Mouse (Mus musculus): ENCODE measurements around the gene Snx30. TPM values are rescaled to one million over a fixed set of nuclear protein-coding genes. Genes with fewer than 3 reads are reported as not detected.

The Snx30 gene
- 12.7 and 21.9 TPM in 2 replicates for total RNA-seq (2023)

GRCm38 (mm10) chr4:59805181-59805967, at the start of gene Snx30:
Gene Snx30, plus strand, starts transcription at chr4:59805840.

GRCm38 (mm10) chr4:59801489-59801888, 4.2 kb upstream of the Snx30 start, which contains the start of gene Inip:
Gene Inip, minus strand, starts transcription at chr4:59801589.

DNA sequence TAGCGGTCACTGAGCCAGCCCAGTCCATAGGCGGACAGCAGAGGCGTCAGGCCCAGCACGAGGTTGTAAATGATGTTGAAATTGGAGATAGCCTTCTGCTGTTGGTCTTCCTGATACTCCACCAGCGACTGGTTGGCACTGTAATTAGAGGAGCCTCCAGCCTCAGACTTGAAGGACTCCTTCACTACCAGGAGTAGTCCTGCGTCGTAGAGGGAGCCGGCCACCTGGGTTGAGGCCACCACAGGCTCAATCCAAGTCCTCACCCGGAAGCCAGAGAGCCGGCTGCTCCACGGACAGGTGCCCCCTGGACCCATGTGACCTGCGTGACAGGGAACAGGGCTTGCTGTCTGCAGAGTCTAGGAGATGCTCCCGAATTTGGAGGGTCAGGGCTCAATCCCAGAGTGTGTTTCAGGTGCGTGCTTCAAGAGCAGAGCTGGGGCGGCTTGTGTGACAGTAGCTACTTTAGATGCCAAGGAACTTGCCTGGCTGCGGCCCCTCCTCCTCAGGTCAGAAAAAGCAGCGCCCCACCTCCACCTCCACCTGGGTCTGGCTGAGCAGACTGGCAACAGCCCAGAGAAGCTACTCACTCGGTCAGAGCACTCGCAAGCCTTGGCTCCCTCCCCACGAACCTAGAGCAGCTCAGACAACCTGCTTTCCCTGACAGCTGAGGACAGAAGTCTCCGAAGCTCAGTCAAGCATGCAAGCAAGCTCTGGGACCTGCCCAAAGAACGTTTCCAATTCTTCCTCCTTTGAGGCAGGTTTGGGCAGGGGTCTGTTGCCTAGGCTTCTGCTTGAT, 109.2 kb downstream of the Snx30 start, which contains the start of gene Slc46a2:
Gene Slc46a2 (minus strand): TSS at position 449 of the 796 bp plus-strand sequence.

Other genes starting within 250 kb of the Snx30 start
- 10.9 and 13.6 TPM in 2 replicates for gene Hsdl2, start 224.3 kb upstream of the Snx30 start, total RNA-seq (2023)
- gene E130308A19Rik, start 179.6 kb upstream of the Snx30 start, total RNA-seq (2023): 2.8 and 4.2 TPM in 2 replicates
- gene Inip, start 4.3 kb upstream of the Snx30 start, total RNA-seq (2023): 27.8 and 31.9 TPM in 2 replicates
- gene Slc46a2, start 109.2 kb downstream of the Snx30 start, total RNA-seq (2023): not detected in 2 replicates
- gene Mup4, start 154.9 kb downstream of the Snx30 start, total RNA-seq (2023): not detected in 2 replicates
- not detected in 2 replicates for gene Mup6, start 158.5 kb downstream of the Snx30 start, total RNA-seq (2023)

All from neutrophil, adult 65 days (primary cell).